Comparison of ENCODE assay signal across 29 mouse cellular contexts in genomic region chr2:150323402-150323801, GRCm38 (mm10). TPM values are rescaled to one million over a fixed set of nuclear protein-coding genes. Genes with fewer than 3 reads are reported as not detected.
DNase-seq lines count a peak whose midpoint lies in the region; ATAC-seq and TF ChIP-seq lines count a peak whose summit lies in the region.
"Had no signal": no experiment of that assay in that cellular context is flagged by ENCODE, and none has a peak within 500 bp of the region (broad histone marks: within the 10 kb centered on the region; RNA-seq: fewer than 3 reads in every experiment).

TSS of gene Gm10130 (plus strand) at chr2:150323702.

- TF ChIP-seq EP300 in ES-Bruce4 (IDR thresholded peaks at IDR 0.05; ENCODE audit: insufficient read depth, low read depth, low read length), result no peak

- H3K27ac ChIP-seq in ES-Bruce4 (ENCODE audit: insufficient read depth, low read length), result no peak within 1 kb of the TSS
- H3K27ac ChIP-seq: embryonic facial prominence, embryonic 13.5 days; embryonic facial prominence, embryonic 15.5 days; forebrain, embryonic 10.5 days; forebrain, embryonic 12.5 days had no signal

- H3K36me3 ChIP-seq in ES-Bruce4 (ENCODE audit: control insufficient read depth, insufficient read depth, low read length, poor library complexity, severe bottlenecking), result peaks cover 19% of the 10 kb centered on the region

- ATAC-seq in hematopoietic stem cell, adult 5-6 weeks (replicated peaks in 1 of 2; ENCODE audit: insufficient read depth in 1 of 2, low FRiP score in 2 of 2, low TSS enrichment in 1 of 2, low read depth in 1 of 2, poor library complexity in 2 of 2, severe bottlenecking in 2 of 2), result no peak
- ATAC-seq in neutrophil, adult 5-6 weeks (ENCODE audit: extremely low read depth, insufficient number of reproducible peaks, low FRiP score, poor library complexity, severe bottlenecking), result no peak
- ATAC-seq: activated CD4-positive, CD25-positive, alpha-beta regulatory T cell, adult 4 months; CD4-positive, CD25-positive, alpha-beta regulatory T cell, adult 4 months; forebrain, embryonic 14.5 days; forebrain, embryonic 16.5 days; Patski had no signal

- no peak for TF ChIP-seq POLR2A in ES-Bruce4 (IDR thresholded peaks at IDR 0.05; ENCODE audit: insufficient read depth, low read length)

- no peak within 1 kb of the TSS for H3K4me3 ChIP-seq in ES-Bruce4 (ENCODE audit: low read depth, low read length)
- H3K4me3 ChIP-seq: embryonic facial prominence, embryonic 13.5 days; embryonic facial prominence, embryonic 15.5 days; erythroblast, embryonic 14.5 days; forebrain, embryonic 10.5 days; forebrain, embryonic 12.5 days had no signal

- no peaks in the 10 kb centered on the region for H3K27me3 ChIP-seq in ES-Bruce4 (ENCODE audit: control insufficient read depth, insufficient read depth, low read length, poor library complexity, severe bottlenecking)
- H3K27me3 ChIP-seq: CH12.LX; embryonic facial prominence, embryonic 13.5 days; embryonic facial prominence, embryonic 15.5 days; forebrain, embryonic 12.5 days; Patski had no signal

- no peak within 1 kb of the TSS for H3K9ac ChIP-seq in ES-Bruce4 (ENCODE audit: low read depth, poor library complexity, severe bottlenecking)
- H3K9ac ChIP-seq: embryonic facial prominence, embryonic 13.5 days; embryonic facial prominence, embryonic 15.5 days; forebrain, embryonic 12.5 days had no signal

- no peak for DNase-seq in cerebellum, postnatal 36 days
- no peak for DNase-seq in lung, postnatal 4 days
- no peak for DNase-seq in kidney, postnatal 4 days
- DNase-seq: adrenal gland, adult 8-10 months; adrenal gland, postnatal 14 days; adrenal gland, postnatal 36 days; B cell, adult 2 months; cerebellum, adult 11 months; cerebellum, adult 18-20 months; cerebellum, adult 8-10 months; cerebellum, adult 9-11 months; cerebellum, postnatal 14 days; embryo, embryonic 11 days had no signal

- TF ChIP-seq CTCF in ES-Bruce4 (IDR thresholded peaks at IDR 0.05; ENCODE audit: low read depth, low read length), result no peak

- H3K4me1 ChIP-seq in ES-Bruce4 (ENCODE audit: control insufficient read depth, insufficient read depth, low read length), result no peaks in the 10 kb centered on the region
- H3K4me1 ChIP-seq: embryonic facial prominence, embryonic 13.5 days; embryonic facial prominence, embryonic 15.5 days; forebrain, embryonic 10.5 days; forebrain, embryonic 12.5 days had no signal

- no peaks in the 10 kb centered on the region; the same call in 1 of the 2 replicates for H3K9me3 ChIP-seq in ES-Bruce4 (replicated peaks; ENCODE audit: control insufficient read depth, insufficient read depth, low read length, poor library complexity, severe bottlenecking)

RNA-seq across cellular contexts. Expression of gene Gm10130, which starts in this region (rescaled TPM):
- polyA plus RNA-seq in ES-Bruce4 (2011; ENCODE audit: insufficient read depth, insufficient read length, low read depth, missing spikeins), result 10.3 and 13.5 TPM in 2 replicates
- 5.6 and 14.5 TPM in 2 replicates for total RNA-seq in hematopoietic stem cell, adult 5-6 weeks (2017)
- 17.0 and 23.9 TPM in 2 replicates for total RNA-seq in neutrophil, adult 5-6 weeks (2017)
- polyA plus RNA-seq: brain, embryonic 14.5 days; erythroblast, embryonic 14.5 days; forebrain, embryonic 12.5 days; forebrain, embryonic 14.5 days; frontal cortex, adult 2 months had no signal
